Mouse (Mus musculus) intestine, embryonic 15.5 days (tissue): ENCODE results near the gene Trabd2b. TPM values are rescaled to one million over a fixed set of nuclear protein-coding genes. Genes with fewer than 3 reads are reported as not detected.

ENCODE experiments used
- ATAC-seq: fragments of 200-750 bp; cut with Nextera tagmentation; 2 replicates; pipeline ENCODE4 v1.8.0; 2017; ENCODE audit warnings: moderate TSS enrichment, moderate library complexity
- H3K27ac ChIP-seq: fragments of 300-500 bp; sonication (generic); 2 replicates; pipeline ENCODE4 v1.5.1; 2015; ENCODE audit warnings: mild to moderate bottlenecking, inconsistent platforms
- H3K27me3 ChIP-seq: fragments of 300-500 bp; sonication (generic); replicated peaks from 2 replicates; pipeline ENCODE4 v1.6.1; 2015; ENCODE audit warnings: inconsistent platforms
- H3K36me3 ChIP-seq: fragments of 300-500 bp; sonication (generic); 2 replicates; pipeline ENCODE4 v1.6.1; 2015; ENCODE audit warnings: inconsistent platforms
- H3K4me1 ChIP-seq: fragments of 300-500 bp; sonication (generic); replicated peaks from 2 replicates; pipeline ENCODE4 v1.6.1; 2015; ENCODE audit warnings: inconsistent platforms
- H3K4me2 ChIP-seq: fragments of 300-500 bp; sonication (generic); replicated peaks from 2 replicates; pipeline ENCODE4 v1.6.1; 2015; ENCODE audit warnings: mild to moderate bottlenecking, inconsistent platforms
- H3K4me3 ChIP-seq: fragments of 300-500 bp; sonication (generic); replicated peaks from 2 replicates; pipeline ENCODE4 v1.5.1; 2015; ENCODE audit warnings: inconsistent platforms
- H3K9ac ChIP-seq: fragments of 300-500 bp; sonication (generic); 2 replicates; pipeline ENCODE4 v1.6.1; 2015; ENCODE audit warnings: inconsistent platforms
- H3K9me3 ChIP-seq: fragments of 300-500 bp; sonication (generic); 2 replicates; pipeline ENCODE4 v1.6.1; 2016; ENCODE audit warnings: inconsistent platforms
- WGBS: fragments of 180-500 bp; shearing (Covaris S2); methylation state at CpG from one replicate; pipeline ENCODE4 v1.1.7; 2015; 5-methylcytosine and 5-hydroxymethylcytosine counted together
- polyA plus RNA-seq: library from polyadenylated mRNA; unstranded; fragments of >200 nt; fragmentation: Nextera tagmentation; extraction: Ambion mirVana; gene quantifications from 2 replicates; pipeline ENCODE4 v1.2.1, GENCODE M21; 2015

Gene Trabd2b
- polyA plus RNA-seq, 1 experiment from 2014 or later, result 0.53 TPM

GRCm38 (mm10) chr4:114457111-114457510 lies 50.6 kb downstream of the Trabd2b start:
- H3K36me3 ChIP-seq, result no peaks in the 10 kb centered on the region
- H3K9me3 ChIP-seq, result no peaks in the 10 kb centered on the region
- ATAC-seq, result no peak
- H3K4me1 ChIP-seq, result no peaks in the 10 kb centered on the region
- no peak overlapping the region for H3K9ac ChIP-seq
- WGBS, result 72% methylated on average over 2 of the region's 2 CpGs
- no peak overlapping the region for H3K4me3 ChIP-seq
- H3K27ac ChIP-seq, result no peak overlapping the region
- H3K4me2 ChIP-seq, result no peak overlapping the region
- no peaks in the 10 kb centered on the region for H3K27me3 ChIP-seq

GRCm38 (mm10) chr4:114459591-114459990 lies 53.1 kb downstream of the Trabd2b start:
- no peak overlapping the region for H3K4me3 ChIP-seq
- H3K4me2 ChIP-seq, result no peak overlapping the region
- WGBS, result 70% methylated on average over 5 of the region's 5 CpGs
- ATAC-seq, result no peak
- no peaks in the 10 kb centered on the region for H3K9me3 ChIP-seq
- H3K4me1 ChIP-seq, result no peaks in the 10 kb centered on the region
- H3K9ac ChIP-seq, result no peak overlapping the region
- H3K27ac ChIP-seq, result no peak overlapping the region
- H3K27me3 ChIP-seq, result no peaks in the 10 kb centered on the region
- no peaks in the 10 kb centered on the region for H3K36me3 ChIP-seq

- Histone ChIP-seq H3K4me1 (no peaks in the 10 kb centered on the region), H3K36me3 (no peaks in the 10 kb centered on the region), H3K27ac (no peak overlapping the region), H3K9me3 (no peaks in the 10 kb centered on the region), H3K9ac (no peak overlapping the region), H3K4me2 (no peak overlapping the region), H3K4me3 (no peak overlapping the region), H3K27me3 (no peaks in the 10 kb centered on the region)
- no peak for ATAC-seq
- 76% methylated on average over 5 of the region's 5 CpGs for WGBS
These were observed 53.9 kb downstream of the Trabd2b start for GRCm38 (mm10) chr4:114460401-114460800.

- H3K4me2 ChIP-seq, result no peak overlapping the region
- no peaks in the 10 kb centered on the region for H3K36me3 ChIP-seq
- H3K4me3 ChIP-seq, result no peak overlapping the region
- H3K27ac ChIP-seq, result no peak overlapping the region
- no peaks in the 10 kb centered on the region for H3K4me1 ChIP-seq
- H3K9me3 ChIP-seq, result no peaks in the 10 kb centered on the region
- WGBS, result 77% methylated on average over 5 of the region's 5 CpGs
- no peak overlapping the region for H3K9ac ChIP-seq
- ATAC-seq, result no peak
- H3K27me3 ChIP-seq, result no peaks in the 10 kb centered on the region
These were observed 54.6 kb downstream of the Trabd2b start for GRCm38 (mm10) chr4:114461093-114461492.

GRCm38 (mm10) chr4:114465641-114466040 lies 59.1 kb downstream of the Trabd2b start:
- no peak for ATAC-seq
- H3K36me3 ChIP-seq, result no peaks in the 10 kb centered on the region
- no peak overlapping the region for H3K4me2 ChIP-seq
- peaks cover 3% of the 10 kb centered on the region; the same call in 1 of the 2 replicates for H3K27me3 ChIP-seq
- no peaks in the 10 kb centered on the region for H3K9me3 ChIP-seq
- no peak overlapping the region for H3K27ac ChIP-seq
- no peak overlapping the region for H3K4me3 ChIP-seq
- WGBS, result 49% methylated on average over 2 of the region's 2 CpGs
- H3K4me1 ChIP-seq, result peaks cover 5% of the 10 kb centered on the region
- H3K9ac ChIP-seq, result no peak overlapping the region

GRCm38 (mm10) chr4:114467371-114468094 lies 61.0 kb downstream of the Trabd2b start:
- no peak overlapping the region for H3K4me3 ChIP-seq
- no peaks in the 10 kb centered on the region for H3K36me3 ChIP-seq
- H3K4me1 ChIP-seq, result peaks cover 5% of the 10 kb centered on the region
- H3K9me3 ChIP-seq, result no peaks in the 10 kb centered on the region
- no peak overlapping the region for H3K27ac ChIP-seq
- ATAC-seq, result peak; percentile 59
- H3K4me2 ChIP-seq, result no peak overlapping the region
- 34% methylated on average over 6 of the region's 6 CpGs for WGBS
- no peak overlapping the region for H3K9ac ChIP-seq
- H3K27me3 ChIP-seq, result peaks cover 3% of the 10 kb centered on the region; the same call in 1 of the 2 replicates

- Histone ChIP-seq H3K9ac (no peak overlapping the region), H3K9me3 (no peaks in the 10 kb centered on the region), H3K4me1 (peaks cover 5% of the 10 kb centered on the region), H3K4me2 (no peak overlapping the region), H3K4me3 (no peak overlapping the region), H3K36me3 (no peaks in the 10 kb centered on the region), H3K27ac (no peak overlapping the region), H3K27me3 (peaks cover 3% of the 10 kb centered on the region; the same call in 1 of the 2 replicates)
- peak; percentile 46 for ATAC-seq
- 29% methylated on average over 7 of the region's 7 CpGs for WGBS
These were observed 61.5 kb downstream of the Trabd2b start for GRCm38 (mm10) chr4:114468095-114468429.

- ATAC-seq, result no peak
- Histone ChIP-seq H3K4me1 (peaks cover 5% of the 10 kb centered on the region), H3K9ac (no peak overlapping the region), H3K27me3 (peaks cover 3% of the 10 kb centered on the region; the same call in 1 of the 2 replicates), H3K4me3 (no peak overlapping the region), H3K36me3 (no peaks in the 10 kb centered on the region), H3K4me2 (no peak overlapping the region), H3K9me3 (no peaks in the 10 kb centered on the region), H3K27ac (no peak overlapping the region)
- 55% methylated on average over 1 of the region's 1 CpGs for WGBS
These were observed 63.4 kb downstream of the Trabd2b start for GRCm38 (mm10) chr4:114469881-114470280.

GRCm38 (mm10) chr4:114472143-114472542 lies 65.6 kb downstream of the Trabd2b start:
- Histone ChIP-seq H3K27ac (no peak overlapping the region), H3K9ac (no peak overlapping the region), H3K4me3 (no peak overlapping the region), H3K9me3 (no peaks in the 10 kb centered on the region), H3K4me2 (no peak overlapping the region), H3K27me3 (peaks cover 3% of the 10 kb centered on the region; the same call in 1 of the 2 replicates), H3K36me3 (no peaks in the 10 kb centered on the region), H3K4me1 (peaks cover 7% of the 10 kb centered on the region)
- WGBS, result 69% methylated on average over 5 of the region's 5 CpGs
- peak; percentile 52 for ATAC-seq

- Histone ChIP-seq H3K4me1 (peaks cover 4% of the 10 kb centered on the region), H3K9me3 (no peaks in the 10 kb centered on the region), H3K27ac (no peak overlapping the region), H3K9ac (no peak overlapping the region), H3K27me3 (no peaks in the 10 kb centered on the region), H3K36me3 (no peaks in the 10 kb centered on the region), H3K4me2 (no peak overlapping the region), H3K4me3 (no peak overlapping the region)
- ATAC-seq, result no peak
- 81% methylated on average over 3 of the region's 3 CpGs for WGBS
These were observed 69.8 kb downstream of the Trabd2b start for GRCm38 (mm10) chr4:114476316-114476715.

- H3K4me3 ChIP-seq, result no peak overlapping the region
- H3K27ac ChIP-seq, result no peak overlapping the region
- H3K4me2 ChIP-seq, result no peak overlapping the region
- H3K36me3 ChIP-seq, result no peaks in the 10 kb centered on the region
- H3K9ac ChIP-seq, result no peak overlapping the region
- H3K9me3 ChIP-seq, result no peaks in the 10 kb centered on the region
- H3K4me1 ChIP-seq, result peaks cover 4% of the 10 kb centered on the region
- ATAC-seq, result no peak
- H3K27me3 ChIP-seq, result no peaks in the 10 kb centered on the region
- WGBS, result 49% methylated on average over 11 of the region's 11 CpGs
These were observed 70.7 kb downstream of the Trabd2b start for GRCm38 (mm10) chr4:114477082-114477771.

GRCm38 (mm10) chr4:114481518-114481917 lies 75.0 kb downstream of the Trabd2b start:
- H3K4me3 ChIP-seq, result no peak overlapping the region
- peaks cover 4% of the 10 kb centered on the region for H3K4me1 ChIP-seq
- H3K9ac ChIP-seq, result no peak overlapping the region
- no peaks in the 10 kb centered on the region for H3K36me3 ChIP-seq
- no peak overlapping the region for H3K4me2 ChIP-seq
- ATAC-seq, result no peak
- H3K9me3 ChIP-seq, result no peaks in the 10 kb centered on the region
- no peak overlapping the region for H3K27ac ChIP-seq
- WGBS, result 41% methylated on average over 5 of the region's 5 CpGs
- H3K27me3 ChIP-seq, result no peaks in the 10 kb centered on the region

- Histone ChIP-seq H3K27me3 (no peaks in the 10 kb centered on the region), H3K4me2 (no peak overlapping the region), H3K36me3 (no peaks in the 10 kb centered on the region), H3K27ac (no peak overlapping the region), H3K4me1 (no peaks in the 10 kb centered on the region), H3K4me3 (no peak overlapping the region), H3K9ac (no peak overlapping the region), H3K9me3 (no peaks in the 10 kb centered on the region)
- ATAC-seq, result no peak
- WGBS, result 54% methylated on average over 2 of the region's 2 CpGs
These were observed 77.6 kb downstream of the Trabd2b start for GRCm38 (mm10) chr4:114484173-114484572.
